Comparison of ENCODE assay signal across 17 mouse cellular contexts in genomic region chr19:57244281-57244680, GRCm38 (mm10).
A peak's percentile ranks its signal among the peaks of the same experiment; 100 is the strongest.
DNase-seq lines count a peak whose midpoint lies in the region; ATAC-seq and TF ChIP-seq lines count a peak whose summit lies in the region.
"Had no signal": no experiment of that assay in that cellular context is flagged by ENCODE, and none has a peak within 500 bp of the region (broad histone marks: within the 10 kb centered on the region; RNA-seq: fewer than 3 reads in every experiment).

No protein-coding gene starts in this region.

- H3K4me2 ChIP-seq in embryonic facial prominence, embryonic 15.5 days (replicated peaks) = no peak overlapping the region
- H3K4me2 ChIP-seq in heart, embryonic 15.5 days = no peak overlapping the region
- H3K4me2 ChIP-seq in hindbrain, embryonic 11.5 days (replicated peaks; ENCODE audit: low read depth, low read length) = no peak overlapping the region
- H3K4me2 ChIP-seq: forebrain, embryonic 13.5 days; heart, embryonic 12.5 days; hindbrain, embryonic 15.5 days had no signal

- no peaks in the 10 kb centered on the region for H3K27me3 ChIP-seq in embryonic facial prominence, embryonic 15.5 days
- H3K27me3 ChIP-seq in embryonic facial prominence, embryonic 10.5 days (replicated peaks; ENCODE audit: low read depth, poor library complexity, severe bottlenecking) = no peaks in the 10 kb centered on the region
- no peaks in the 10 kb centered on the region for H3K27me3 ChIP-seq in heart, embryonic 15.5 days
- no peaks in the 10 kb centered on the region for H3K27me3 ChIP-seq in hindbrain, embryonic 11.5 days (ENCODE audit: control insufficient read depth, insufficient read depth, low read length)
- H3K27me3 ChIP-seq: embryonic facial prominence, embryonic 13.5 days; forebrain, embryonic 13.5 days; heart, embryonic 12.5 days; hindbrain, embryonic 15.5 days had no signal

- H3K36me3 ChIP-seq in embryonic facial prominence, embryonic 15.5 days = no peaks in the 10 kb centered on the region
- no peaks in the 10 kb centered on the region for H3K36me3 ChIP-seq in embryonic facial prominence, embryonic 10.5 days (replicated peaks)
- no peaks in the 10 kb centered on the region for H3K36me3 ChIP-seq in heart, embryonic 15.5 days
- no peaks in the 10 kb centered on the region for H3K36me3 ChIP-seq in hindbrain, embryonic 11.5 days (ENCODE audit: control insufficient read depth, insufficient read depth, low read length)
- H3K36me3 ChIP-seq: embryonic facial prominence, embryonic 13.5 days; heart, embryonic 12.5 days; hindbrain, embryonic 10.5 days; hindbrain, embryonic 15.5 days had no signal

- TF ChIP-seq POLR2A in lung, adult 2 months (IDR thresholded peaks at IDR 0.05; ENCODE audit: borderline replicate concordance, extremely low read depth, low read depth, low read length) = no peak

- TF ChIP-seq CTCF in lung, adult 2 months (IDR thresholded peaks at IDR 0.05; ENCODE audit: insufficient read depth, low read length) = no peak

- peaks cover 22% of the 10 kb centered on the region for H3K4me1 ChIP-seq in embryonic facial prominence, embryonic 15.5 days
- peaks cover 3% of the 10 kb centered on the region; the same call in 1 of the 2 replicates for H3K4me1 ChIP-seq in embryonic facial prominence, embryonic 10.5 days
- peaks cover 40% of the 10 kb centered on the region for H3K4me1 ChIP-seq in heart, embryonic 15.5 days (replicated peaks)
- peaks cover 52% of the 10 kb centered on the region for H3K4me1 ChIP-seq in brown adipose tissue, adult 24 weeks (ENCODE audit: control insufficient read depth, insufficient read depth, insufficient read length, low read length)
- no peaks in the 10 kb centered on the region for H3K4me1 ChIP-seq in hindbrain, embryonic 11.5 days (replicated peaks; ENCODE audit: control insufficient read depth, insufficient read depth, low read length)
- H3K4me1 ChIP-seq in lung, adult 2 months (ENCODE audit: control insufficient read depth, insufficient read depth, low read length) = peaks cover 12% of the 10 kb centered on the region

- no peak overlapping the region for H3K4me3 ChIP-seq in embryonic facial prominence, embryonic 15.5 days (replicated peaks)
- H3K4me3 ChIP-seq in embryonic facial prominence, embryonic 10.5 days = no peak overlapping the region
- H3K4me3 ChIP-seq in heart, embryonic 15.5 days = no peak overlapping the region
- H3K4me3 ChIP-seq in brown adipose tissue, adult 24 weeks (ENCODE audit: insufficient read depth, low read depth, low read length) = peak overlapping the region; percentile 1; the same call in 1 of the 2 replicates
- H3K4me3 ChIP-seq in hindbrain, embryonic 11.5 days (ENCODE audit: low read depth, low read length) = no peak overlapping the region
- H3K4me3 ChIP-seq in lung, adult 2 months (replicated peaks; ENCODE audit: extremely low read depth, low read depth, low read length) = no peak overlapping the region
- H3K4me3 ChIP-seq: embryonic facial prominence, embryonic 13.5 days; forebrain, embryonic 13.5 days; heart, embryonic 12.5 days; hindbrain, embryonic 10.5 days; hindbrain, embryonic 15.5 days had no signal

- H3K9ac ChIP-seq in embryonic facial prominence, embryonic 15.5 days = no peak overlapping the region
- no peak overlapping the region for H3K9ac ChIP-seq in heart, embryonic 15.5 days
- H3K9ac ChIP-seq in hindbrain, embryonic 11.5 days (ENCODE audit: low read depth, low read length) = no peak overlapping the region
- H3K9ac ChIP-seq: embryonic facial prominence, embryonic 13.5 days; forebrain, embryonic 13.5 days; forebrain, postnatal 0 days; heart, embryonic 12.5 days; hindbrain, embryonic 15.5 days had no signal

- DNase-seq in embryonic facial prominence, embryonic 10.5 days (ENCODE audit: low spot score) = no peak
- DNase-seq in heart, postnatal 10 days = no peak
- peak; percentile 25 for DNase-seq in 3T3-L1 (ENCODE audit: low read depth, low spot score)
- DNase-seq in hindbrain, embryonic 11.5 days (ENCODE audit: low spot score) = no peak
- no peak for DNase-seq in lung, adult 2 months
- DNase-seq: cerebellum, adult 11-12 months; forebrain, postnatal 0 days; gastrocnemius, adult 2 months; gastrocnemius, postnatal 25 days had no signal

- WGBS in embryonic facial prominence, embryonic 15.5 days = 42% methylated on average over 7 of the region's 7 CpGs
- WGBS in embryonic facial prominence, embryonic 10.5 days = 71% methylated on average over 7 of the region's 7 CpGs
- WGBS in heart, embryonic 15.5 days = 50% methylated on average over 7 of the region's 7 CpGs
- 69% methylated on average over 7 of the region's 7 CpGs for WGBS in hindbrain, embryonic 11.5 days
- WGBS in lung, adult 2 months = 78% methylated on average over 7 of the region's 7 CpGs

- intact Hi-C loops in heart, postnatal 10 days (cut with DNase I) = no loop called here

- 0 out of 2 replicates have a peak overlapping the region, but pooled peaks have one; percentile 49 for H3K27ac ChIP-seq in embryonic facial prominence, embryonic 15.5 days (replicated peaks)
- H3K27ac ChIP-seq in embryonic facial prominence, embryonic 10.5 days (replicated peaks) = no peak overlapping the region
- H3K27ac ChIP-seq in heart, embryonic 15.5 days = peak overlapping the region; percentile 47; the same call in 1 of the 2 replicates
- H3K27ac ChIP-seq in brown adipose tissue, adult 24 weeks (replicated peaks; ENCODE audit: low read depth, low read length) = peak overlapping the region; percentile 85
- no peak overlapping the region for H3K27ac ChIP-seq in hindbrain, embryonic 11.5 days (ENCODE audit: low read depth, low read length)
- H3K27ac ChIP-seq: forebrain, embryonic 13.5 days; hindbrain, embryonic 10.5 days; hindbrain, embryonic 15.5 days had no signal

- ATAC-seq in embryonic facial prominence, embryonic 15.5 days (ENCODE audit: insufficient number of reproducible peaks, low FRiP score, low TSS enrichment, low read depth) = no peak
- ATAC-seq in heart, embryonic 15.5 days (replicated peaks; ENCODE audit: insufficient number of reproducible peaks, insufficient read depth, low FRiP score, low read depth) = no peak
- no peak for ATAC-seq in hindbrain, embryonic 11.5 days (ENCODE audit: low FRiP score)
- ATAC-seq: forebrain, embryonic 13.5 days; forebrain, postnatal 0 days had no signal

- H3K9me3 ChIP-seq in embryonic facial prominence, embryonic 15.5 days (replicated peaks) = no peaks in the 10 kb centered on the region
- no peaks in the 10 kb centered on the region for H3K9me3 ChIP-seq in embryonic facial prominence, embryonic 10.5 days
- H3K9me3 ChIP-seq in heart, embryonic 15.5 days (replicated peaks) = no peaks in the 10 kb centered on the region
- H3K9me3 ChIP-seq in hindbrain, embryonic 11.5 days (ENCODE audit: control insufficient read depth, low read length) = no peaks in the 10 kb centered on the region
- H3K9me3 ChIP-seq: embryonic facial prominence, embryonic 13.5 days; forebrain, embryonic 13.5 days; heart, embryonic 12.5 days; hindbrain, embryonic 10.5 days; hindbrain, embryonic 15.5 days had no signal

Comparison
In these comparisons a context has a peak if more than half of its experiments do, and no peak if none do; other contexts are left out.
1. H3K27ac ChIP-seq: peak in embryonic facial prominence, embryonic 15.5 days (single experiment), heart, embryonic 15.5 days (single experiment) and brown adipose tissue, adult 24 weeks (single experiment); none in embryonic facial prominence, embryonic 10.5 days (single experiment) and hindbrain, embryonic 11.5 days (single experiment).